Mouse (Mus musculus): Measurements from ENCODE around the gene Fscn1.

Fscn1 gene

DNA sequence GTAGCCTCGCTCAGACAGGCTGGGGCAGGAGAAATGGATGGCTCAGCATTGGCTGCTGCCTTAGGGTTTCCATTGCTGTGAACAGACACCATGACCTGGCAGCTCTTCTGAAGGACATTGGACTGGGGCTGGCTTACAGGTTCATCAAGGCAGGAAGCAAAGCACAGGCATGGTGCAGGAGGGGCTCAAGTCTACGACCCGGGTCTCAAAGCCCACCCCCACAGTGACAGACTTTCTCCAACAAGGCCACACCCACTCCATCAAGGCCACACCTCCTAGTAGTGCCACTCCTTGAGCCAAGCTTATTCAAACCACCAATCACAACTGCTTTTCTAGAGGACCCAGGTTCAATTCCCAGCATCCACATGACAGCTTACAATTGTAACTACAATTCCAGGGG is 13.8 kb downstream of the Fscn1 start:
- in situ Hi-C loops (cut with MboI): no loop called here

DNA sequence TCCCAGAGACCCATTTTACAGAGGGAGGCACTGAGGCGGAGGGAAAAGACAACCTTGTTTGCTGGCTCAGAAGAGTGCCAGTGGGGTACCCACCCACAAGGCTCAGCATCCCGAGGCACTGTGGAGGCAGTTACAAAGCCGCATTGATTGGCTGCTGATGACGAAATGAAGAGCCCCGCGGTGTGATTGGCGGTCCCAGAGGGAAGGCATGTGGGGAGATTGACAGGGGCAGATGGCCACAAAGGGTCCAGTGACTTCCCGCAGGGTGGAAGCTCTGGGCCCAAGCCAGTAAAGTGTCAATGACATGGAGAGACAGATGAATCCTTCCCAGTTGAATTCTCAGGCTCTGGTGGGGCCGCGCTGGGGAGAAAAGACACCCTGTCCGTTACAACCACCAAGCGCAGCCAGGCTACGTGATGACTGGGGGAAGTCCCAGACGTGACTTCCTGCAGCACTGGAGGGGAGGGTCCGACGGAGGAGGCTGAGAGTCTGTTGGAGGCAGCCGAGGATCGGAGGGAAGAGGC is 14.5 kb downstream of the Fscn1 start:
- in situ Hi-C loops (cut with MboI): no loop called here

DNA sequence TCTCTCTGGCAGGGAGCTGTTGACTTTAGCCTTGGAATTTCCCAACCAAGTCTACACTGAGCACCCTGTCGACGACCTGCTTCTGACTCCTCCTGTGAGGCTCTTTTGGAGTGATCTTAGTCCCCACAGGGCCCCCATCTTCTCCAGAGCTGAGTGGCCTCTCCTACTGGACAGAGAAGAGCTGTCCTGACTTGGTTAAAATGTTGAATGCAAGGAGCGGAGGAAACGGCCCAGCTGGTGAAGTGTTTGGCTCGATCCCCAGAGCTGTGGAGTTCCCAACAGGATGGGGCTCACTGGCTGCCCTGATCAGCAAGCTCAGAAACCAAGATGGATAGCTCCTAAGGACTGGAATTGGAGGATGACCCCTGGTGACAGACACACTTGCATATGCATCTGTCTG is 16.4 kb downstream of the Fscn1 start:
- in situ Hi-C loops (cut with MboI): no loop called here

DNA sequence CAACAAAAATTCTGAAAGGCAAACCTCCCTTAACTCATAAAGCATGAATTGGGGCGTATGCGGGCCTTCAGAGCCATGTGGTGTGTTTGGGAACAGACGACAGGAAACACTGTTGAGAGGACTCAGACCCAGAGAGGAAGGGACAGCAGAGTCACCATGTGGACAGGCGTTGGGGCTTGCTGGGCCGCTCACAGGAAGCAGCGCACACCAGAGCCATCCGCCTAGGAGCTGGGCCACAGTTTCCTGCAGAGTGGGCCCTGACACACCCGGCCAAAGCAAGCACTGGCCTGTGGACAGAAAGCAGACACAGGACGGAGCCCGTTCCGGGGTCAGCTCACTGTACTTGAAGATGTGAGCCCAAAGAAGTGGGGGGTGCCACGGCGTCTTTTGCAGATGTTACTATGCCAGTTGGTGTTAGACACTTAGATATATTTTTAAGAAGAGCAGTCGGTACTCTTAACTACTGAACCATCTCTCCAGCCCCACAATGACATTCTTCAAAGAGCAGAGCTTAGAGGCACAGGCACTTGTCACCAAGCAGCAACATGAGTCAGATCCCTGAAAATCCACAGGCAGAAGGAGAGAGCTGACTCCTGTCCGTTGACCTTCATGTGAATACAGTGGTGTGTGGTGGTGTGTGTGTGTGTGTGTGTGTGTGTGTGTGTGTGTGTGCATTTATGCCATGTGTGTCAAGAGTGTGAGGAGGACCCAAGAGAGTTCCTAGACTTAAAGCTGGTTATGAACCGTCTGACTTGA is 22.1 kb downstream of the Fscn1 start:
- in situ Hi-C loops (cut with MboI): loop anchor here (5.0 kb wide), 1 partner anchor 50 kb away; no protein-coding TSS in a partner anchor

DNA sequence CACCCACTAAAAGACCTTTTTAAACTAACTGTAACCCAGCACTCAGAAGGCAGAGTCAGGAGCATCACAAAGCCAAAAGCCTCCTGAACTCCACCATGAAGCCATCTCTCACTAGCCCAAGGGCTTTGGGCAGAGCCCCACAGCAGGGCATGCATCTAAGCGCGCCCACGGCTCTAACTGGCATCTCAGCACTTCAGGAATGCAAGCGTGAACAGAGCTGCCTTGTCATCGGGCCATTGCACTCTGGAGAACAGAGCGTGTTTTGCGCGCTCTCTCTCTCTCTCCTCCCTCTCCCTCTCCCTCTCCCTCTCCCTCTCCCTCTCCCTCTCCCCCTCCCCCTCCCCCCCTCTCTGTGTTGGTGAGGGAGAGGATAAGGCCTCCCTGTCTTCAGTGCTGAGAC is 23.0 kb downstream of the Fscn1 start:
- in situ Hi-C loops (cut with MboI): loop anchor here (5.0 kb wide), 1 partner anchor 49 kb away; no protein-coding TSS in a partner anchor

DNA sequence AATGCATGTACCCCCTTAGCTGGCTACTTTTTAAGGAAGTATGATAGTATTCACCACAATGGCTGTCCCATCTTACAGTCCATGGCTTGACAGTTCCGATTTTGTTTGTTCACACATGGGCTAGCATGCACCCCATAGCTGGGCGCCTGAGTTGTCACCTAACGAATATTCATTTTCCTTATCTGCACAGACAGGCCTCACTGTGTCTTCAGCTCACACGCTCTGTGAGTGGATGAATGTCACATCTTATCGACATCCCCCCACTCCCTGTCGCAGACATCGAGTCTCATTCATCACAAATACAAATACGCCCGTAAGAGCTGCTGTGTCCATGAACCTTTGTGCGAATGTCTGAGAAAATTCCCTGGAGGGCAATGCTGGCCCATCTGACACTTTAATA is 24.1 kb downstream of the Fscn1 start:
- in situ Hi-C loops (cut with MboI): loop anchor here (5.0 kb wide), 1 partner anchor 48 kb away; no protein-coding TSS in a partner anchor

DNA sequence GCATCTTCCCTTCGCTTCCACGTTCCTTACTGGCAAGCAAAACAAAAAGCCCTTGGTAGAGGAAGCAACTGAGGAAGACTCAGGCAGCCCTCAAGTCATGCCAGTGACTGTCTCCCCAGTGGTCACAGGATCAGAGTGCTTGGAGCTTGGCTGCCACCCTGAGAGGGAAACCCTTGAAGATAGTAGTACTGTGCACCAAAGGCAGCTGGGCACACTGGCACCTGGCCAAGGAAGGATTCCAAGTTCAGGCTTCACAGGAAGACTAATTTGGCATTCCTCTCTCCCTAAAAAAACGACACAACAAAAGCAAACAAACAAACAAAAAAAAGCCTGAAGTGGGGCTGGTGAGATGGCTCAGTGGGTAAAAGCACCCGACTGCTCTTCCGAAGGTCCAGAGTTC is 28.4 kb downstream of the Fscn1 start:
- in situ Hi-C loops (cut with MboI): no loop called here

DNA sequence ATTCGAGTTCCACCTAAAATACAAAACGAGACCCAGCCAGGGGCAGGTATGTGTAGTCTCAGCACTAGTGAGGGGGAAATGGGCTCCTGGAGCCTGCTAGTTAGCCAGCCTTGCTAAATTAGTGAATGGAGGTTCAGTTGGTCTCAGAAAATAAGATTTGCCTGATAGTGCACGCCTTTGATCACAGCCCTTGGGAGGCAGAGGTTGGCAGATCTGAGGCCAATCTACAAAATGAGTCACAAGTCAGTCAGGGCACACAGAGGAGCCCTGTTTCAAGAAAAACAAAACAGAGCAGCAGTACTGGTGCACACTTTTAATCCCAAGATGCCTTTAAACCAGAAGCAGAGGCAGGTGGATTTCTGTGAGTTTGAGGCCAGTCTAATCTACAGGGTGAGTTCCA is 29.0 kb downstream of the Fscn1 start:
- in situ Hi-C loops (cut with MboI): no loop called here

DNA sequence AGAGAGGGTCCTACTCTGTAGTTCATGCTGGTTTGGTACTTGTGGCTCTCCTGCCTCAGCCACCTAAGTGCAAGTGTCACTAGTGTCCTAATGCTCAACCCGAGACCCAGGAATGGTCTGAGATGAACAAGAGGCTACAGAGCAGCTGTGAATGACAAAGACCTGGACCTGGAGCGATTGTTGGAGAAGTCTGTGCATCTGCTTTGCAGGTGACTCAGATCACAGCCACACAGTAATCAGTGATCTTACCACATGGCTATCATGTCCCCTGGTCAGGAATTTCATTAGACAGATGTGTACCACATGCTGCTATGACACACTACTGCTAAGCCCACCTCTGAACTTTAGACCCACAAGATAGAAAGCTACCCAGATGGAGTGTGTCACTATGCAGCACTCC is 34.6 kb downstream of the Fscn1 start:
- in situ Hi-C loops (cut with MboI): no loop called here

DNA sequence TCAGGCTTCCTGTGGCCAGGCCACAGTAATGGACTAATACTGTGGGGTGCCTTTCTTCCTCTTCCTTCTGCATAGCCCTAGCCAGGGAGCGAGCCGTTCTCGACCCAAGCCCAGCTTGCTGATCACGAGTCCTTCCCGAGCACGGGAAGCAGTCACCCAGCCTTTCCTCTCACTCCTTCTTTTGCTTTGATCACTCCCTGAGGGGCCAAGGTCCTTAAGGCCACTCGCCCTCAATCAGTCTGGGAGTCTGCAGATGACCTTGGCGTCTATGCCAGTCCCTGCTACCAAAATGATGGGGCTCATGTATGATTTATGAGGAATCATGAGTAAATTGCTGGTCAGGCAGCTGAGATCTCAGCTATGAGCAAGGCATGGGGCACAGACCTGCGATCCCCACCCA is 37.4 kb downstream of the Fscn1 start:
- in situ Hi-C loops (cut with MboI): no loop called here

DNA sequence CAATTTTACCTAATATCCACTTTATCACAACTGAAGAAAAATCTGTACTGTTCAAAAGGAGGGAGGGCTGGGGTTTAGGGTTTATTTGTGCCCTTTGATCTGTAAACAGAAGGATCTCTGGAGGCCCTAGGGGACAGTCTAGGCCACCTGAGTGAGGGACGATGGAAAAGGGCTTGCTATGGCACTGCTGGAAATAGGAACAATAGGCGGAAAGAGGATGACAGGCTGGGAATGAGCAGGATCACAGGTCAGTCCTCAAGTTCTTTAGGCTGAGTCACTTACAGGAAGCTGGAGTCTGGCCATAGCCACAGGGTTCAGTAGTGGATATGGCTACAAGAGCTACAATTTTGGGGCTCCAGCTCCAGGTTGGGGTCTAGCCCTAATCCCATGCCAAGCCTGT is 38.0 kb downstream of the Fscn1 start:
- in situ Hi-C loops (cut with MboI): no loop called here

DNA sequence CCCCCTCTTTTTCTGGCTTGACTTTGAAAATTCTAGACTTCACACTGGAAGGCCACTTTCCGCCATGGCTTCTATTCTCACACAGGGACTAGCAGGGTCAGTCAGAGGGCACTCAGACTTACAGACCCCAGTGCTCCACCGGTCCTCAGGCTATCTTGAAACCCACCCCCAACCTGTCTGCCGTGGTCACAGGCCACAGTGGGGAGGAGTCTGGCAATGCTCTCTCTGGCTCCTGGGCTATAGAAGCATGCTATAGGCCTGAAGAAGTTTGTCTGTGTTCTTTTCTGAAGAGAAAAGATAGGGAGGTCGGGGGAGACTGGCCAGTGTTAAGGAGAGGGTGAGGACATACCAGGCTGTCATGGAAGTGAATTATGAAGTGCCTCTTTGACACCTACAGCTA is 39.9 kb downstream of the Fscn1 start:
- in situ Hi-C loops (cut with MboI): no loop called here

DNA sequence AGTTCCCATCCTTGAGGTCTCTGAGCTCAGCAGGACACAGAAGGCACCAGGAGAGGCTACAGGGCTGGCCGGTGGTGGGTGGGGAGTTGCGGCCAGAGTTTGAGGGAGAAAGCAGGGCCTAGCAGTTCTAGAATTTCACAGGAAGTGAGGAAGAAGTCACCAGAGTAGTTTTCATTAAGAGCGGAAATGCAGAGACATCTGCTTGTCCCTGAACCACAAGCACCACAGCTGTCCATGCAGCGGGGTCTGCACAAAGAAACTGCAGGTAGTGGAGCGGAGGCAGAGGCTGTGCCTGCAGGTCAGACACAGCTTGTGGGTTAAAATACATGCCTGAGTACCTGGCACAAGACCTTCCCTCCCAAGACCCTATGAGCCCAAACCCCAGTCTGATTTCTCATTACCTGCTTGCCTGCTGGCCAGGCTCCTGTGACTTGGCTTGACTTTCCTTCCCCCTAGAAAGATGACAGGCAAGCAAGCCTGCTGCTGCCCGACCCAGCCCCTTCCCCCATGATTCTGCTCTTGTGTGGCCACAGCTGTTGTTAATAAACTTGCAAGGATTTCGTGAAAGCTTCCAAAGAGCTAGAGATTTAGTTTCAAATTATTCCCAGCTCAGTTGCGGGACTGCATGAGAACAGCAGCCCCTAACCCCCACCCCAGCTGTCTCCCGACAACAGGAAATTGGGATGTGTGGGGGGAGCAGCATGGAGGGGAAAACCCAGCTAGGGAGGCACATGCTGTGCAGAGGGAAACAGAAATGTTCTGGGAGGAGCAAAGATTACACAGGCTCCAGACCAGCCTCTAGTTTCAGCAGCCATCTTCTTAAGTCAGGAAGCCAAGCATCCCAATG is 40.7 kb downstream of the Fscn1 start:
- in situ Hi-C loops (cut with MboI): no loop called here

DNA sequence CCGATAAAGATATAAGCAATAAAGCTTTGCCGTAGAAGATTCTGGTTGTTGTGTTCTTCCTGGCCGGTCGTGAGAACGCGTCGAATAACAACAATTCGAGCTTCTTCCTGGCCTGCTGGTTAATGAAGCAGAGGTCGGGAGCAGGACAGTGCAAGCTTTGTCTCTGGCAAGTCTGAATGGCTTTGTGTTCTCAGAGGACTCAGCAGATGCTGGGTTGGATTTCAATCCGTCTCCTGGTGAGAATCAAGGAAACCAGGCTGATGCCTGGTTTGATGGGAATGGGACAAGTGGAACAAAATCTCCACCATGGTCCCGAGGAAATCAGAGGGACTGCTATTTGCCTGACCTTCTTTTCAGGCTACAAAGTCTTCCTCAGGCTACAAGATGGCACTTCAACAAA is 49.2 kb downstream of the Fscn1 start:
- in situ Hi-C loops (cut with MboI): no loop called here

DNA sequence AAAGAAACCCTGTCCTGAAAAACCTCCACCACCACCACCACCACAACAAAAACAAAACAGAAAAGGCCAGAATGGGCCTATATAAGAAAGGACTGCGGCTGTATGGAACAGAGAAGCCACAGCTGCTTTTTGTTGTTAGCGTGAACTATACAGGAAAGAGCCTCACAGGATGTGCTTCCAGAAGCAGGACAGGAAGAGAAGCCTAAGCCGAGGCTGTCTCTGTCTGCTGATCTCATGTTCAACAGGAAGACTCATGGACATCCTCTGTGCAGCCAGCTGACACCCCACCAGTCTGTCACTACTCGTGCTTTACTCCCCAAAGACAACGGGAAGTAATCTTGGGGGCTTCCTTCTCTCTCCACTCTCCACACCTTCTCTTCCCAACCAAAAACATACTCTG is 57.3 kb downstream of the Fscn1 start:
- in situ Hi-C loops (cut with MboI): no loop called here

Measured in mature B cell (primary cell).